Comparison of ENCODE assay signal across 22 mouse cellular contexts in genomic region chr9:122336677-122337076, GRCm38 (mm10). TPM values are rescaled to one million over a fixed set of nuclear protein-coding genes. Genes with fewer than 3 reads are reported as not detected.
DNase-seq lines count a peak whose midpoint lies in the region; ATAC-seq and TF ChIP-seq lines count a peak whose summit lies in the region.
"Had no signal": no experiment of that assay in that cellular context is flagged by ENCODE, and none has a peak within 500 bp of the region (broad histone marks: within the 10 kb centered on the region; RNA-seq: fewer than 3 reads in every experiment).

No protein-coding gene starts in this region.

- H3K27ac ChIP-seq in kidney, adult 2 months (ENCODE audit: insufficient read depth, low read depth, low read length): peak overlapping the region; percentile 41; the same call in 1 of the 2 replicates
- no peak overlapping the region for H3K27ac ChIP-seq in kidney, embryonic 16.5 days (ENCODE audit: low read length)
- H3K27ac ChIP-seq: forebrain, embryonic 12.5 days; hindbrain, embryonic 13.5 days; layer of hippocampus, adult 2 months; left cerebral cortex, adult 2 months; lung, embryonic 15.5 days had no signal

- H3K36me3 ChIP-seq in kidney, adult 2 months (ENCODE audit: control insufficient read depth, insufficient read depth, low read length): no peaks in the 10 kb centered on the region
- H3K36me3 ChIP-seq in kidney, embryonic 16.5 days (ENCODE audit: insufficient read depth, low read length): no peaks in the 10 kb centered on the region
- H3K36me3 ChIP-seq: forebrain, embryonic 12.5 days; heart, embryonic 12.5 days; hindbrain, embryonic 13.5 days; lung, embryonic 15.5 days had no signal

- no peak for TF ChIP-seq POLR2A in kidney, adult 2 months (IDR thresholded peaks at IDR 0.05; ENCODE audit: low read depth, low read length)

- no peak for ATAC-seq in kidney, embryonic 16.5 days (ENCODE audit: low FRiP score, low TSS enrichment)
- ATAC-seq: CD4-positive, CD25-positive, alpha-beta regulatory T cell, adult 4 months had no signal

- no peak overlapping the region for H3K4me2 ChIP-seq in kidney, embryonic 16.5 days (replicated peaks; ENCODE audit: low read depth, low read length)
- H3K4me2 ChIP-seq: forebrain, embryonic 12.5 days; heart, embryonic 12.5 days; hindbrain, embryonic 13.5 days; lung, embryonic 15.5 days had no signal

- no peak for TF ChIP-seq CTCF in kidney, adult 2 months (conservative IDR thresholded peaks at IDR 0.05; ENCODE audit: insufficient read depth, insufficient read length, low read depth, low read length)

- no peaks in the 10 kb centered on the region; the same call in 1 of the 2 replicates for H3K4me1 ChIP-seq in kidney, adult 2 months (ENCODE audit: control insufficient read depth, insufficient read depth, low read length)
- no peaks in the 10 kb centered on the region for H3K4me1 ChIP-seq in kidney, embryonic 16.5 days (ENCODE audit: insufficient read depth, low read length)
- H3K4me1 ChIP-seq: forebrain, embryonic 12.5 days; heart, embryonic 12.5 days; hindbrain, embryonic 13.5 days; lung, embryonic 15.5 days; megakaryocyte, embryonic 14.5 days had no signal

- H3K4me3 ChIP-seq in kidney, adult 2 months (ENCODE audit: insufficient read depth, low read depth, low read length): no peak overlapping the region
- no peak overlapping the region for H3K4me3 ChIP-seq in kidney, embryonic 16.5 days (ENCODE audit: low read length)
- H3K4me3 ChIP-seq: forebrain, embryonic 12.5 days; heart, embryonic 12.5 days; hindbrain, embryonic 13.5 days; layer of hippocampus, adult 2 months; left cerebral cortex, adult 2 months; lung, embryonic 15.5 days; megakaryocyte, embryonic 14.5 days had no signal

- no peaks in the 10 kb centered on the region for H3K27me3 ChIP-seq in kidney, adult 2 months (replicated peaks; ENCODE audit: control insufficient read depth, insufficient read depth, low read length)
- H3K27me3 ChIP-seq in kidney, embryonic 16.5 days (ENCODE audit: insufficient read depth, low read length): no peaks in the 10 kb centered on the region
- H3K27me3 ChIP-seq: forebrain, embryonic 12.5 days; heart, embryonic 12.5 days; hindbrain, embryonic 13.5 days; lung, embryonic 15.5 days had no signal

- WGBS in kidney, adult 2 months: 56% methylated on average over 2 of the region's 2 CpGs
- 74% methylated on average over 2 of the region's 2 CpGs for WGBS in kidney, embryonic 16.5 days

- DNase-seq in kidney, adult 2 months: peak; percentile 77
- DNase-seq in 3134 (ENCODE audit: extremely low read depth, insufficient read length, low spot score): peak; percentile 28
- DNase-seq in 3T3-L1 (ENCODE audit: low read depth, low spot score): peak; percentile 53
- peak; percentile 10 for DNase-seq in kidney, postnatal 14 days
- no peak for DNase-seq in cerebellum, postnatal 10 days
- DNase-seq in embryo, embryonic 10 days (ENCODE audit: low spot score): no peak
- DNase-seq: adrenal gland, postnatal 14 days; gastrocnemius, postnatal 36 days; heart, postnatal 14 days; left cerebral cortex, postnatal 4 days; liver; midbrain, embryonic 14.5 days; thymus, postnatal 4 days had no signal

- no peak overlapping the region for H3K9ac ChIP-seq in kidney, embryonic 16.5 days (replicated peaks; ENCODE audit: low read length)
- H3K9ac ChIP-seq: forebrain, embryonic 12.5 days; heart, embryonic 12.5 days; hindbrain, embryonic 13.5 days; lung, embryonic 15.5 days had no signal

- H3K9me3 ChIP-seq in kidney, embryonic 16.5 days (ENCODE audit: low read length): no peaks in the 10 kb centered on the region
- H3K9me3 ChIP-seq: forebrain, embryonic 12.5 days; heart, embryonic 12.5 days; hindbrain, embryonic 13.5 days; lung, embryonic 15.5 days; megakaryocyte, embryonic 14.5 days had no signal

RNA-seq across cellular contexts. Expression of gene Abhd5, which starts 14.7 kb away (rescaled TPM):
- 36.3 and 39.1 TPM in 2 replicates for polyA plus RNA-seq in kidney, adult 2 months (2012; rRNA removed)
- polyA plus RNA-seq in kidney, embryonic 16.5 days (2015; fragmentation: Nextera tagmentation; extraction: Ambion mirVana): 23.6 and 25.0 TPM in 2 replicates

RNA-seq across cellular contexts. Expression of gene Ano10, which starts 42.5 kb away (rescaled TPM):
- polyA plus RNA-seq in kidney, adult 2 months (2012; rRNA removed): 50.6 and 54.4 TPM in 2 replicates
- 39.2 and 39.6 TPM in 2 replicates for polyA plus RNA-seq in kidney, embryonic 16.5 days (2015; fragmentation: Nextera tagmentation; extraction: Ambion mirVana)

Comparison
In these comparisons a context has a peak if more than half of its experiments do, and no peak if none do; other contexts are left out.
1. DNase-seq: peak in kidney, adult 2 months (single experiment), 3134 (single experiment), 3T3-L1 (single experiment) and kidney, postnatal 14 days (single experiment); none in cerebellum, postnatal 10 days (0 of 2) and embryo, embryonic 10 days (single experiment).